Mouse (Mus musculus) bone marrow, adult 2 months (tissue): Measurements from ENCODE around the gene Sntb2.

Source experiments
- CTCF ChIP-seq: fragments of 200-500 bp; IDR thresholded peaks from 2 replicates; pipeline ENCODE4 v1.5.1; 2011; ENCODE audit warnings: low read length, control low read depth; ENCODE audit not compliant: control insufficient read depth, insufficient read depth
- POLR2A ChIP-seq: fragments of 200-500 bp; IDR thresholded peaks from 2 replicates; pipeline ENCODE4 v1.6.1; 2011; ENCODE audit warnings: low read depth, mild to moderate bottlenecking, control low read depth, low read length, borderline replicate concordance; ENCODE audit not compliant: control insufficient read depth

DNA sequence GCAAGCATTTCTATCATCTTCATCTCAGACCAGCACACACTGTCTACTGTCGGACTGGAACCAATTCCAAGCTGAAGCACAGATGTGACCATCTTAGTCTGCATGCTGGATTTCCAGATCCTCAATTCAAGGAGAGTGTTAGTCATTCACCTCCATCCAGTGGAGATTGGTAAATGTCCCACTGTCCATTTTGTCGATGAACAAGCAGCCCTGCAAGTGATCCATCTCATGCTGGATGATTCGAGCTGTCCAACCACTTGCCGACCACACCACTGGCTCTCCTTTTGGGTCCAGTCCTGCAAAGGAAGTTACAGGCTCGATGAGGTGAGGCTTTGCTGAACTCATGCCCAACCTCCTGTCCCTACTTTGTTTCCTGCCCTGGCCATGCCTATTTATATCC, 111.4 kb downstream of the Sntb2 start:
- TF ChIP-seq CTCF (no peak), POLR2A (no peak)
